Mouse (Mus musculus): ENCODE data around the gene Ank3.

The Ank3 gene

DNA sequence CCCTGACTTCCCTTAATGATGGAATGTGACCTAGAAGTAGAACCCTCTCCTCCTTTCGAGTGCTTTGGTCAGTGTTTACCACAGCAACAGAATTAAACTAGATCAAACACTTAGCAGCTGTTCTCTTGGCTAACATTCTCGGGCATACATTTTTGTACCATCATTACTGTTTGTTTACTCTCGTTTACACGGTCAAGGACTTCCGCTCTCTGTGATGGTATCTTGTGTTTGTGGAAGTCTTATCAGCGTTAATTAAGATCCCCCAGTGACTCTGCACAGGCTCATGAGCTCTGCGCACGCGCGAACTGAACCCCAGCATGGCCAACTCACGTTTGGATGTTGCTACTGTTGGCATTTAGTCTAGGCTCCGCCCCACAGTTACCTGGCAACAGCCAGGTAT, 16.3 kb downstream of the Ank3 start:
- no peak for DNase-seq (ENCODE audit: low spot score)

- no peak for DNase-seq (ENCODE audit: low spot score)
Observed at GRCm38 (mm10) chr10:69418716-69419115, 20.1 kb downstream of the Ank3 start.

DNA sequence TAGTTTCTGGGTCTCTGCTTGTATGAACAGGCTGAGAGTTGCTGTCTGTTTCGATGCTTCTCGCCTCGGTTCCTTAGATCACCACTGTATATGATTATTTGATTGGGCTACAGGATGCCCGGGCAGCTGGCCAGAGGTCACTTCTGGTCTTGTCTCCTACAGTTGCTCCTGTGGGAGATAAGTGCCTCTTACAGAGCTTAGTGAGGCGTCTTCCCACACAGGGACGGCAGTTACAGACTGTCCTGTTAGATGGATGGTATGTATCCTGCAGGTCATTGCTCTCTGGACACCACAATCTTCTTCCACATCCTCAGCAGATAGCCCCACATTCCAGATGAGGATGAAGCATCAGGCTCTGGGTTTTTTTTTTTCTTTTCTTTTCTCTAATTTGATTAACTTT, 21.7 kb downstream of the Ank3 start:
- DNase-seq (ENCODE audit: low spot score): no peak

- DNase-seq (ENCODE audit: low spot score): no peak
Observed at GRCm38 (mm10) chr10:69424051-69424450, 25.5 kb downstream of the Ank3 start.

- DNase-seq (ENCODE audit: low spot score): no peak
Observed at GRCm38 (mm10) chr10:69430138-69430537, 31.6 kb downstream of the Ank3 start.

GRCm38 (mm10) chr10:69431101-69431500, 32.5 kb downstream of the Ank3 start:
- DNase-seq (ENCODE audit: low spot score): no peak

DNA sequence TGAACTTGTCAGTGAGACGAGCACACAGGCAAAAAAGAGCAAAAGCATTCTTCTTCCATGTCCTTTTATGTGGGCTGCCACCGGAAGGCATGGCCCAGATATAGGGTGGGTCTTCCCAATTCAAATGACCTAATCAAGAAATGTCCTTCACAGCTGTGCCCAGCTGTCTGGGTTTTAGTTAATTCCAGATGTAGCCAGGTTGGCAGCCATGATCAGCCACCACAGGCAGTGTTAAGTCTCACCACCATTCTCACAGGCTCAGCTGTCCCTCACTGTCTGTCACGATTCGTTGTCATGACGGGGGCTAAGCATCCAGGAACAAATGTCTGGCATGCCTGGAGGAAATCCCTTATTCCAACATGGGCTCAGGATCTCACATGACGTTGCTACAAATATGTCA, 36.6 kb downstream of the Ank3 start:
- DNase-seq (ENCODE audit: low spot score): no peak

- DNase-seq (ENCODE audit: low spot score): no peak
Observed at GRCm38 (mm10) chr10:69439449-69439848, 40.9 kb downstream of the Ank3 start.

GRCm38 (mm10) chr10:69444546-69444945, 46.0 kb downstream of the Ank3 start:
- no peak for DNase-seq (ENCODE audit: low spot score)

GRCm38 (mm10) chr10:69445951-69446350, 47.4 kb downstream of the Ank3 start:
- DNase-seq (ENCODE audit: low spot score): no peak

GRCm38 (mm10) chr10:69446566-69446965, 48.0 kb downstream of the Ank3 start:
- DNase-seq (ENCODE audit: low spot score): no peak

DNA sequence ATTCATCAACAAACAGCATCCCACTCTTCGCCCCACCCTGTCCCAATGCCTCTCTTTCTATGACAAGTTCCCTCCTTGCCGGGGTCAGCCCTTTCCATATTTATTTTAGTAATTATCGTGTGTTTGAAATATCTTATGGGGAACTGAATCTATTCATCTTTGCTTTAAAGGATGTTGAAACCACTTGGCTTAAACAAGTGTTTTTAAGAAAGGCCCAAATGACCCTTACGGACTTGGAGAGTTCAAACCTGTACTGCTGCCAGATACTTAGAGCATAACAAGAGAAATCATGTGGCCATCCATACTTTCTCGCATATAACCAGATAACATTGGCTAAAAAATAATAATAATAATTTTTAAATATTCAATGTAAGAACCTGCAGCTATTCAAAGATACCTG, 48.7 kb downstream of the Ank3 start:
- no peak for DNase-seq (ENCODE audit: low spot score)

- DNase-seq (ENCODE audit: low spot score): no peak
Observed at GRCm38 (mm10) chr10:69448174-69448573, 49.6 kb downstream of the Ank3 start.

- no peak for DNase-seq (ENCODE audit: low spot score)
Observed at GRCm38 (mm10) chr10:69451006-69451405, 52.4 kb downstream of the Ank3 start.

GRCm38 (mm10) chr10:69452180-69452977, 53.8 kb downstream of the Ank3 start:
- no peak for DNase-seq (ENCODE audit: low spot score)

DNA sequence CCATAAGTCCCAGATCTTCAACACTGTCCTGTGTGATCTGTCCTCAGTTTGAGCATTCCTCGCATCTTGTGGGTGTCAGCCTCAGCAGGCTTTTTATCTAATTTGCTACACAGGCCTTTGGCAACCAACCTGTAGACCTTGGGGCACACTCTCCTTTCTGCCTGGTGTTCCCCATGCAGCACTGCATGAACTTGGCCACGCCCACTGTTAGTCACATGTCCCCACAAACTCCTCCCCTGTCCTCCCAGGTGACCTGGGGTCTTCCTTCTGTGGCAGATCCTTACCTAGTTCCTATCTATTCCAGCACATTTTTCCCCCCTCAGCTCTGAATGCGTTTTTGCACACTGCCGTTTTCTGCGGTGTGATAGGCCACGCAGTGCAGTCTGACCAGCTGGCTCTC, 55.0 kb downstream of the Ank3 start:
- no peak for DNase-seq (ENCODE audit: low spot score)

DNA sequence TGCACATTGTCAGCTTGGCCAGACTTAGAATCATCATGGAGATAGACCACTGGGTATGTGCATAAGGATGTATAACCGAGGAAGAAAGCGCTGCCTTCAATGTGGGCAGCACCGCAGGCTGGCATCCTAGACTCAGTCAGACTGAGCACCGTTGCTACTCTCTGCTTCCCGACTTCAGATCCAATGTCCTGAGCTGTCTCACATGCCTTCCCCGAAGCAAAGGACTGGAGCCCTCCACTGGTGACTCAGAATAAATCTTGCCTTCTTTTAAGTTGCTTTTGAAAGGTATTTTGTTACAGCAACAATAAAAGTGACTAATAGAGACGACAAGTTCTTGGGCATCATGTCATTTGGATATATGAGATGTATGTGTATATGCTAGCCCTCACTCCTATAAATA, 55.9 kb downstream of the Ank3 start:
- no peak for DNase-seq (ENCODE audit: low spot score)

GRCm38 (mm10) chr10:69464826-69465225, 66.3 kb downstream of the Ank3 start:
- no peak for DNase-seq (ENCODE audit: low spot score)

DNA sequence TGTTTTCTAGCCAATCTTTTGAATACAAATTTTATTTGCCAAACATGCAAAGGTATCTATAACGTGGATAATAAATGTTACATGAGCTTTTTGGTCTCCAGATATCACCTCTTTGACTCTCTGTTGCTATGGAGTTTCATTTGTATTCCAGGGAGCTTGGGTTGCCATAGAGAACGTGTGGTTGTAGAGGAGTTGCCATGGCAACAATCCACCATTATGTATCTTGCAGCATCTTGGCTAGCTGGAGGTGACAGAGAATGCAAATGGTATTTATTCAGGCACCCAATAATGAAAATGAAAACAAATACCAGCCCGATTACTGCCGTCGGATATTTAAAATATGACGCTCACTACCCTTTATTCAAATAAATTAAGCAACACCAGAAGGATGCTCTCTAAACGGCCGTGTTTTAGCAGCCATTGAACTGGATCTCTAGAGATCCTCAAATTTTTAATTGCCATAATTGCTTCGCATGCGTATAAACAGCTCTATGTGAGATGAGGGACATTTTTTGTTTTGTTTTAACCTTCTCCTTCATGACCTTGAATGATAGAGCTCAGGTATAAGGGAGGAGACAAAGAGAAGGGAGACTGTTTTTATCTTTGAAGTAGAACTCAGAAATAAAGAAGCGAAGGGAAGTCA, 67.1 kb downstream of the Ank3 start:
- no peak for DNase-seq (ENCODE audit: low spot score)

- no peak for DNase-seq (ENCODE audit: low spot score)
Observed at GRCm38 (mm10) chr10:69466201-69466585, 67.6 kb downstream of the Ank3 start.

GRCm38 (mm10) chr10:69466586-69466985, 68.0 kb downstream of the Ank3 start:
- DNase-seq (ENCODE audit: low spot score): no peak

DNA sequence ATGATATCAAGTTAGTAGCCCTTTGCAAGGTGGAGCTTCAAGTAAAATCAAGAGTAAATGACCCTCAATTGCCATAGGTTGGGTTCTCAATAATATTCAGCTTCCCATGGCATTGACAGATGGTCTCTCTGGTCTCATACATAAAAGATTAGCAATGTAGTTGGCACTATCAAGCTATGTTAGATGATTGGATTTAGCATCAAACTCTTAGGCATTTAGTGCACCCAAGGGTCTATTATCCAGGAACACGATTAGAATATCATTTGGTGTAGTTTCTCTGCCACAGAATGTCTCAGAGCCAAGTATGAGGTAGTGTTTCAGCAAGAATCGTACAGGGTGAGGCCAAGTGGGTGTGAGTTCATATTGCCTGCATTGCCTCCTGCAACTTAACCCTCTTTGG, 68.6 kb downstream of the Ank3 start:
- DNase-seq (ENCODE audit: low spot score): no peak

DNA sequence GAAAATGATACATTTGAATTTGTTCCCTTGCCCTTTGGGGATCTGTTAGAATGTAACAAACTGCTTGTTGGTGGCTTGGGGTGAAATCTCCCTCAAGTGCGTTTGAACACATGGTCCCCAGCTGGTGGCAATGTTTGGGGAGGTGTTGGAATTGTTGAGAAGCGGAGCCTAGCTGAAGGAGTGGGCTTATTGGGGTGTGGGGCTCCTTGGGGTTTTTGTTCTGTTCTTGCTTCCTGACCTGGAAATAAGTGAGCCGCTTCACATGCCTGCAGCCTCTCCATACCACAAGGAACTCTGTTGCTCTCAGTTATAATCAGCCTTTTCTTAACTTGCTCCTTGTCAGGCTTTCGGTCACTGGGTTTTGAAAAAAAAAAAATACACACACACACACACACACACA, 73.3 kb downstream of the Ank3 start:
- DNase-seq (ENCODE audit: low spot score): no peak

- DNase-seq (ENCODE audit: low spot score): no peak
Observed at GRCm38 (mm10) chr10:69476871-69477270, 78.3 kb downstream of the Ank3 start.
